Mouse (Mus musculus) heart, postnatal 4 days (tissue): ENCODE results near the gene Rbm43. TPM values are rescaled to one million over a fixed set of nuclear protein-coding genes. Genes with fewer than 3 reads are reported as not detected.

Source experiments
- DNase-seq: peaks from one replicate; pipeline ENCODE4 v3.0.0; 2021
- total RNA-seq, 2 experiments: library from RNA; stranded (reverse); gene quantifications; 2 replicates each; pipeline ENCODE4 v1.2.3; 2021

Gene Rbm43
- total RNA-seq, 2 experiments from 2014 or later: 8.6 to 9.2 TPM

DNA sequence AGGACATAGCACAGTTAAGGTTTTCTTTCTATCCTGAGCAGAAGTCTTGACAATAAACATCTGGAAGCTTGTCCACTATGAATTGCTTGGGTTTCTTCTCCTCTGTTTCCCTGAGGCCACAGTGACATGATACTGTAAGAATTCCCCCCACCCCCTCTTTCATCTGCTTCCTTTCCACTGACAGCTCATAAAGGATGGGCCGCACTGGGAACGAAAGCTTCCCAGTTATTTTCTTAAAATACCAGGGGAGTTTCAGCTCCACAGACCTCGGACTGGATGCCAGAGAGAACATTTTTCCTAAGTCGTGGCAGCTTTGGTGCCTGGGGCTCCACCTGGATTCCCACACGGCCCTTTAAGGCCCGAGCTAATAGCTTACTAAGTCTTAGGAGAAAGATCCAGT is 22.2 kb downstream of the Rbm43 start:
- DNase-seq: no peak

DNA sequence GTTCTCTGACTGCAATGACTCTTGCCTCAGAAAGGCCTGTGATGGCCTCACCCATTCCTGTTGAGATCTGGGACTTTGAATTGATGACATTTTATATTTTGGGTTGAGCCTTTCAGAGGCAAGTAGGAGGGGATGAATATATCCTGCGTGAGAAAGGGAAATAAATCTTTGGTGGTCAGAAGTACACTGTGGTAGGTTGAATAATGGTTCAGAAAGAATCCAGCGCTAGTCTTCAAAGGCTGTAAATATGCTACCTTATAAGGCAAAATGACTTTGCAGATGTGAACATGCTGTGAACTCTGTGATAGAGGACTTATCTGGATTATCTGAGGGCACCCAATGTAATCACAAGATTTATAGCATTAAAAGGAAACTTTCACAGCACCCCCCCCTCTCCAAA is 23.1 kb downstream of the Rbm43 start:
- DNase-seq: no peak

DNA sequence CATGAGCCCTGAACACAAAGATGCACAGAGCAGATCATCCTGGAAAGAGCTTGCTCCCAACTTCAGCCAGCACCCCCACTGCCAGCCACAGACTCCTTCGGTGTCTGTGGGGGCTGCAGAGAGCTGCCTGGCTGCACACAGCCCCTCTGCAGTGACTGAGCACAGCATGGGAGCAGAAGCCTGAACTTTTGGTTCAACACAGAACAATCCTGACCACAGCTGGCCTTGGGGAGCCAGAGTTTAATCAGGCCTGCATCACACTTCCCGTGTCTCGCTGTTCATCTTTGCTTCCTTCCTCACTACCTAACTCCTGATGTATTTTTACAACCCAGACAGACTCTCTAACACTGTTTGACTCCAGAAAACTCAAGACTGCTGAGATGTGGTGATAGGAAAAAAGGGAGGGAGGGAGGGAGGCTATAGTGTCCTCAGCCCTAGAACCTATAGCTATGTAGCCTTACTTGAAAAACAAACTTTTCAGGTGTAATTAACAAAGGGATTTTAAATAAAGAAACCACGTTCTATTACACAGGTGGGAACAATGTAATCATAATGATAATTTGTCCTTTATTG is 27.3 kb downstream of the Rbm43 start:
- no peak for DNase-seq

DNA sequence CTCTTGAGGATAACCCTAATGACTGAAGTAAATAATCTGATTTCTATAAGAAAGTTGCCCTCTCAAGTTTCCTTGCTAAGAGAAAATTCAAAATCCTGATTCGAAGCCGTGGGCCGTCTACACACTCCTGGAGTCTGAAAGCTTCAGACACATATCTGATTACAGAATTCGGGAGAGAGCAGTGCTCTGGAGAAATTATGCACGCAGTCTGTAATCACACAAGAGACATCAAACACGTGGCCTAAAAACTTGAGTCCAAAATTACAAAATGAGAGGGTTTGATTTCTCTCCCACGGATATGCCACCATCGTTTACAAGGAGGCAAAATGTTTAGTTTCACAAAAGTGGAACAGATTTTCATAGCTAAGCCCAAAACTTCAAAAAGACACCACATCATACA is 29.3 kb downstream of the Rbm43 start:
- no peak for DNase-seq

DNA sequence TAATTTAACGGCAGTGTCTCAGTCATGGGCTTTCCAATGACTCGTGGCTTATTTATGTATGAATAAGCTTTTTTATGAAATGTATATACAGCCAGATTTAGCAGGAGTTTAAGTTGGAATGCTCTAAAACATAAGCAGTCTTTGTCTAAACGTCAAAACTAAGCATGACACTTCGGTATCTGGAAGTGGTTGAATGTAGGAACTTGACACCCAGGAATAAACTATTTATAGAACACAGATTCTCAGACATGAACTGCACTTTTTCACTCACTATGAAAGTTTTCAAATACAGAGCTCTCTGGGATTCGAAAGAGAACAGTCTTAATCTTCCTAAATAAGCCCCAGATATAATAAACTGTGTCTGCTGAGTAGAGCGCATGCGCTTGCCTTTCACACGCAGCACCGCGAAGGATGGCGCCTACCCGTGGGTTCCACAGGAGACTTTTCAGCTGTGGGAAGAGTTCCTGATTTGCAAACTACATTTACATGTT is 42.5 kb downstream of the Rbm43 start:
- DNase-seq: no peak

DNA sequence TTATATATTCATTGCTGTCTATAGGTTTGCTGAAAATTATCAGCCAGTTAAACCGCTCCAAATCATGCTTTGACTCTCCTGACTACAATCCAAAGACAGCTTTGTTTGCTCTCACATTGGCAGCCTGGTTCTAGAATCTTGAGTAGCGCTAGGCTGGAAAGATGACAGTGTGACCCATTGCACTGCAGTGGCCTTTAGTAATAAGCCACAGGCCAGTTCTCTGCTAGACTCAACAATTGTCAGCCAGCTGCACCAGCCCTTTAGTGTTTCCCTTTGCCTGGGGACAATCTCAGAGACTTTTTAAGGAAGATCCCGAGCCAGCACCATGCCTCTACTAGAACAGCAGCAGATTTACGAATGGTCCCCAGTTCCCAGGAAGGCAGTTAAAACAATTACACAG is 44.0 kb downstream of the Rbm43 start:
- DNase-seq: no peak

DNA sequence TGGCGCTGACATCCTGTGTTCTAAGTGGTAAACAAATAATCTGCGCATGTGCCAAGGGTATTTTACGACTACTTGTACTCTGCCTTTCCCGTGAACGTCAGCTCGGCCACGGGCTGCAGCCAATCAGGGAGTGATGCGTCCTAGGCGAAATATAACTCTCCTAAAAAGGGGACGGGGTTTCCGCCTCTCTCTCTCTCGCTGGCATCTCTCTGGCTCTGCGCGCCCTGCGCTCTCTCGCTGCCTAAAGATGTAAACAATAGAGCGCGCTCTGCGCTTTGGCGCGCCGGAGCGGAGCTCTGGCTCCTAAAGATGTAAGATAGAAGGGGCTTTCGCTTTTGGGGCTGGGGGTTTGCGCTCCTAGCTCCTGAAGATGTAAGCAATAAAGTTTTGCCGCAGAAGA is 44.8 kb downstream of the Rbm43 start:
- peak; percentile 17 for DNase-seq

DNA sequence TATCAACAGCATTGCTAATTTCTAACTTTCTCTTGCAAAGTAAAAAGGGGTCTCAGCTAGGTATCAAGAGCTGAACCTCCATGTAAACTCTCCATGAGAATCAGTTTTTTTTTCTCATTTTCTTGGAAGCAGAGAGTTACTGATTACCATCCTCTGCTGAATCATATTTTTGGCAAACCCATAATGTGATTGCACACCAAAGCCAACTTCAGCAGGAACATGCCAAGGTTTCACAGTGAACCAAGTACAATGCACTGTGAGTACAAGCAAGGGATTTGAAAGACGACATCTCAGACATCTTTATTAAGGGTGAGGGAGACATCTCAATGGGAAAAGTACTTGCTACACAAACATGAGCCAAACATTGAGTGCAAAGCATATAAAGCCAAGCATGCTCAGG is 54.8 kb downstream of the Rbm43 start:
- no peak for DNase-seq

Other genes with a start within 250 kb of the Rbm43 start
- gene Nmi, start 38.3 kb upstream of the Rbm43 start, total RNA-seq: 1 to 10 TPM; 7.0 to 7.5 TPM
- gene Tnfaip6, start 102.8 kb upstream of the Rbm43 start, total RNA-seq: 1 to 10 TPM; 4.2 to 4.4 TPM
- gene Rif1, start 137.7 kb upstream of the Rbm43 start, total RNA-seq: 10 to 100 TPM; 34.2 to 35.8 TPM